Mouse (Mus musculus) testis, adult 2 months (tissue): ENCODE results near the gene Il2ra. TPM values are rescaled to one million over a fixed set of nuclear protein-coding genes. Genes with fewer than 3 reads are reported as not detected.
A peak's percentile ranks its signal among the peaks of the same experiment; 100 is the strongest.

Experiments used
- H3K27ac ChIP-seq: fragments of 200-500 bp; 2 replicates; pipeline ENCODE4 v1.5.1; 2012; ENCODE audit warnings: low read depth, low read length; ENCODE audit not compliant: control insufficient read depth, insufficient read depth
- H3K27me3 ChIP-seq: fragments of 200-500 bp; 2 replicates; pipeline ENCODE4 v1.6.1; 2012; ENCODE audit warnings: mild to moderate bottlenecking, low read length, moderate library complexity; ENCODE audit not compliant: control insufficient read depth, insufficient read depth
- H3K36me3 ChIP-seq: fragments of 200-500 bp; 2 replicates; pipeline ENCODE4 v1.6.1; 2012; ENCODE audit warnings: mild to moderate bottlenecking, low read length; ENCODE audit not compliant: control insufficient read depth, insufficient read depth
- H3K4me1 ChIP-seq: fragments of 200-500 bp; 2 replicates; pipeline ENCODE4 v1.6.1; 2012; ENCODE audit warnings: low read length; ENCODE audit not compliant: control insufficient read depth, insufficient read depth
- H3K4me3 ChIP-seq: fragments of 200-500 bp; 2 replicates; pipeline ENCODE4 v1.5.1; 2012; ENCODE audit warnings: low read depth, mild to moderate bottlenecking, low read length, moderate library complexity, mixed read lengths; ENCODE audit not compliant: control insufficient read depth
- CTCF ChIP-seq: fragments of 200-500 bp; IDR thresholded peaks from 2 replicates; pipeline ENCODE4 v1.5.1; 2012; ENCODE audit warnings: low read depth, mild to moderate bottlenecking, inconsistent platforms, low read length, moderate library complexity; ENCODE audit not compliant: control insufficient read depth, insufficient read depth, insufficient replicate concordance
- POLR2A ChIP-seq: fragments of 200-500 bp; IDR thresholded peaks from 2 replicates; pipeline ENCODE4 v1.6.1; 2012; ENCODE audit warnings: low read depth, mild to moderate bottlenecking, inconsistent platforms, low read length, moderate library complexity; ENCODE audit not compliant: control insufficient read depth
- polyA plus RNA-seq: library from polyadenylated mRNA; depleted of rRNA; stranded (reverse); fragments of >200 nt; gene quantifications from 2 replicates; pipeline ENCODE4 v1.2.3, GENCODE M21; 2012

The Il2ra gene
- polyA plus RNA-seq, 1 experiment = 0.06 TPM

- Histone ChIP-seq H3K27me3 (no peaks in the 10 kb centered on the region), H3K36me3 (no peaks in the 10 kb centered on the region), H3K4me3 (no peak overlapping the region), H3K27ac (no peak overlapping the region), H3K4me1 (peaks cover 2% of the 10 kb centered on the region; the same call in 1 of the 2 replicates)
- TF ChIP-seq POLR2A (no peak), CTCF (no peak)
These were observed 12.7 kb downstream of the Il2ra start for GRCm38 (mm10) chr2:11654990-11655931.

GRCm38 (mm10) chr2:11657581-11657980 lies 15.0 kb downstream of the Il2ra start:
- TF ChIP-seq CTCF (no peak), POLR2A (no peak)
- peaks cover 2% of the 10 kb centered on the region; the same call in 1 of the 2 replicates for H3K4me1 ChIP-seq
- no peak overlapping the region for H3K27ac ChIP-seq
- H3K4me3 ChIP-seq = no peak overlapping the region
- H3K36me3 ChIP-seq = no peaks in the 10 kb centered on the region
- no peaks in the 10 kb centered on the region for H3K27me3 ChIP-seq

GRCm38 (mm10) chr2:11659263-11659662 lies 16.7 kb downstream of the Il2ra start:
- no peaks in the 10 kb centered on the region for H3K36me3 ChIP-seq
- no peaks in the 10 kb centered on the region for H3K27me3 ChIP-seq
- TF ChIP-seq POLR2A = no peak
- TF ChIP-seq CTCF = no peak
- H3K4me1 ChIP-seq = no peaks in the 10 kb centered on the region; the same call in 1 of the 2 replicates
- H3K4me3 ChIP-seq = no peak overlapping the region
- H3K27ac ChIP-seq = no peak overlapping the region

GRCm38 (mm10) chr2:11662143-11662906 lies 19.7 kb downstream of the Il2ra start:
- TF ChIP-seq POLR2A (no peak), CTCF (no peak)
- no peaks in the 10 kb centered on the region; the same call in 1 of the 2 replicates for H3K4me1 ChIP-seq
- H3K36me3 ChIP-seq = no peaks in the 10 kb centered on the region
- H3K27me3 ChIP-seq = no peaks in the 10 kb centered on the region
- H3K4me3 ChIP-seq = no peak overlapping the region
- H3K27ac ChIP-seq = no peak overlapping the region

GRCm38 (mm10) chr2:11662907-11663230 lies 20.3 kb downstream of the Il2ra start:
- Histone ChIP-seq H3K4me1 (no peaks in the 10 kb centered on the region; the same call in 1 of the 2 replicates), H3K27ac (no peak overlapping the region), H3K27me3 (no peaks in the 10 kb centered on the region), H3K36me3 (no peaks in the 10 kb centered on the region), H3K4me3 (no peak overlapping the region)
- no peak for TF ChIP-seq CTCF
- TF ChIP-seq POLR2A = no peak

- no peaks in the 10 kb centered on the region for H3K36me3 ChIP-seq
These were observed 21.4 kb downstream of the Il2ra start for GRCm38 (mm10) chr2:11663961-11664360.

GRCm38 (mm10) chr2:11664367-11664766 lies 21.8 kb downstream of the Il2ra start:
- H3K4me1 ChIP-seq = no peaks in the 10 kb centered on the region; the same call in 1 of the 2 replicates
- H3K4me3 ChIP-seq = peak overlapping the region; percentile 28; the same call in 1 of the 2 replicates
- H3K27me3 ChIP-seq = no peaks in the 10 kb centered on the region
- H3K36me3 ChIP-seq = no peaks in the 10 kb centered on the region
- TF ChIP-seq CTCF (no peak), POLR2A (no peak)
- H3K27ac ChIP-seq = no peak overlapping the region

More at GRCm38 (mm10) chr2:11663961-11664360, 21.4 kb downstream of the Il2ra start:
- Histone ChIP-seq H3K27ac (no peak overlapping the region), H3K4me3 (peak overlapping the region; percentile 66), H3K27me3 (no peaks in the 10 kb centered on the region), H3K4me1 (no peaks in the 10 kb centered on the region; the same call in 1 of the 2 replicates)
- peak; percentile 72; the same call in 1 of the 2 replicates for TF ChIP-seq CTCF
- no peak for TF ChIP-seq POLR2A
